Mouse (Mus musculus) kidney, postnatal 10 days (tissue): Measurements from ENCODE around the gene Pxk.
"Not testable (repeated sequence)": the region's sequence is repeated elsewhere in the genome, so short reads cannot be mapped to it uniquely, and the experiment has no call there.

Experiments
- DNase-seq: peaks from one replicate; pipeline ENCODE4 v3.0.0; 2021; ENCODE audit warnings: mixed read lengths

Pxk gene

GRCm38 (mm10) chr14:8108047-8108446 lies 10.0 kb downstream of the Pxk start:
- peak; percentile 21 for DNase-seq

DNA sequence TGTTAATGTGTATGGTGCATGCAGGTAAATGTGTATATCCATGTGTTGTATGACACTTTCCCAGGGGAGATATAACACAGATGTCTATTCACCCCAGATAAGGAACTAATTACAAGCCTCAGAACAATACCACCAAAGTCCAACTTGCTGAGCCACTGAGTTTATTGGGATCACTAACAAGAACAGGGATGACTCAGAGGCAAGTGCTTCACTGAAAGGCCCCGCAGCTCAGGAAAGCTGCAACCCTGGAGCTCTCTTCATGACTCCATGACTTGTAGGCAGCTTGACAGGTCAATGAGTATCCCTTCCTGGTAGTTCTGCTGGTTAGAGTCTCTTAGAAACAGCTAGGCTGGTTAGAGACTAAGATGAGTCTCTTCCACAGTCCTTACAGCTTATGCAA lies 11.0 kb downstream of the Pxk start:
- DNase-seq = no peak

GRCm38 (mm10) chr14:8111545-8111944 lies 13.5 kb downstream of the Pxk start:
- no peak for DNase-seq

GRCm38 (mm10) chr14:8112036-8112435 lies 14.0 kb downstream of the Pxk start:
- no peak for DNase-seq

DNA sequence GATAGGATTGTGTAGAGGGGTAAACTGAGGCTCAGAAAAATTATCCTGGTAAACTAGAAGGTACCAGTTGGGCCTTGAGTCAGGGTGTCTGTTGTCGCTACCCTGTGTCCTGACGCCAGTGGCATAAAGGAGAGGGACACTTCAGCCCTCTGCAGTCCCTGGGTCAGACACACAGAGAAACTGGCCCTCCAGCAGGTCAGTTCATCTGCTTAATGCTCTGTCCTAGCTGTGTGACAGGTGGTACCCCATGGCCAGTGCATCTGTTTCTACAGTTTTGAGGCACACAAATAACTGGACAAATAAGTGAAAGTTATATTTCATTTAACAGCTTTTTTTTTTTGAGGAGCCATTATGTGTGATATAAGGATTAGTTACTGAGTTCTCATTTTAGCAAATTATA lies 15.6 kb downstream of the Pxk start:
- DNase-seq = no peak

DNA sequence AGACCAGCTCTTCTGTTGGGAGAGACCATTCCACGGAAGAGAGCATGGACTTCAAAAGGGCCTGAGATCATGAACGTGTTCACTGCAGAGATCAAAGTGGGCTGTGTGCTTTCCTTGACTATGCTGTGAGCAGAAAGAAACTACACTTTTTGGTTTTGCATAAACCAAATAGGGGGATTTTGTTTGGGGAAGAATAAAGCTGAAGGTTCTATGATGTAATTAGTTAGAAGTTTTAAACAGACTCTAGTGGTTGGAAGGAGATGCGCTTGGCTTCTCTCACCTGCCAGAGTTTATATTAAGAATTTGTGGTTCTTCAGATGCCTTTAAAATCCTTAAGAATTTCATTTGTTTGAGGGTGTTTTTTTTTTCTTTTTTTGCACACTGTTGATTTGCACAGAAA lies 16.3 kb downstream of the Pxk start:
- no peak for DNase-seq

DNA sequence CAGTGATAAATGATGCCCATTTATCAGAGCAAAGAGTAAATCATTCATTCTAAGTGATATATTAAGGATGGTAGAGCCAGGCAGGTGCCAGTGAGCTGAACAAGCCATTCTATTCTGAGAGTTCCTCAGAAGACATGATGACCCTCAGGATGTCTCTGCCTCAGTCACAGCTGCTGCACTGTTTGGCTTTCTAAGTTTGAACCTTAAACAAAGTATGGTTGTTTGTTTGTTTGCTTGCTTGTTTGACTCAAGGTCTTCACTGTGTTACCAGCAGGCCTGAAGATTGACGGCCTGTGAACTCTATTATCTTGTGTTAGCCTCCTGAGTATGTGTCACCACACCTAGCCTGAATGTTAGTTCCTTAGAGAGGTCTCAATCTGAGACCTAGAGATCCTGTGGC lies 16.7 kb downstream of the Pxk start:
- DNase-seq = no peak

DNA sequence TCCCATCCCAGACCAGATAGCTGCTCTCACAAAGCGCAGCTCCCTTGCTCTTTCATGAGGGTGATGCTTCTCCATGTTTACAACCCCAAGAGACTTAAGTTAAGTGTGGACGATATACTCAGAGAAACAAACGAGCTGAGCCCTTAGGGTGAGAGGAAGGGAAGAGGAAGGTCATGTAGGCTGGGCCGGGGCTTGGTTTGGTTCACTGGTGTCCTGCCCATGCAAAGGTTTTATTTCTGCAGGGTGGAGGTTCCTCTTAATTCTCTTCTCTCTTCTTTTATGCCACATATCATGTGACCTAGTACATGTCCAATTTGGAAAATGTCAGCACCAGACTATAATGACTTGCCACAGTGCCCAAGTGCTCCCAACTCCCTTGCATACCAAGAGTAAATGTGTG lies 17.8 kb downstream of the Pxk start:
- no peak for DNase-seq

- DNase-seq = no peak
Measured at GRCm38 (mm10) chr14:8117371-8117770, 19.4 kb downstream of the Pxk start.

DNA sequence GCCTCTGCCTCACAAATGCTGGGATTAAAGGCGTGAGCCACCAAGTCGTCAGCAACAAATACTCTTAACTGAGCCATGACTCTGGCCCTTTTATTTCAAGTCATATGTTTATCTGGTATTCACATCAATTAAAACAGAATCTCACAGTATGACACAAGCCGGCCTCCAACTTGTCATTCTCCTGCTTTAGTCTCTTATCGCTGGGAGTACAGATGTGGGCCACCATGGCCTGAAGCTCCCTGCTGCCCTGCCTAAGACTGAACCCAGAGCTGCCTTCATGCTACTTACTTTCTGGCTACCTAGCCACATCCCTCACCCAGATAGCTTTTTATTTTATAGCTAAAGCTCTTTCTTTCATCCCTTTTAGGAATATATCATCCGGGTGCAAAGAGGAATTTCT lies 21.4 kb downstream of the Pxk start:
- no peak for DNase-seq

GRCm38 (mm10) chr14:8119904-8120303 lies 21.9 kb downstream of the Pxk start:
- DNase-seq = no peak

DNA sequence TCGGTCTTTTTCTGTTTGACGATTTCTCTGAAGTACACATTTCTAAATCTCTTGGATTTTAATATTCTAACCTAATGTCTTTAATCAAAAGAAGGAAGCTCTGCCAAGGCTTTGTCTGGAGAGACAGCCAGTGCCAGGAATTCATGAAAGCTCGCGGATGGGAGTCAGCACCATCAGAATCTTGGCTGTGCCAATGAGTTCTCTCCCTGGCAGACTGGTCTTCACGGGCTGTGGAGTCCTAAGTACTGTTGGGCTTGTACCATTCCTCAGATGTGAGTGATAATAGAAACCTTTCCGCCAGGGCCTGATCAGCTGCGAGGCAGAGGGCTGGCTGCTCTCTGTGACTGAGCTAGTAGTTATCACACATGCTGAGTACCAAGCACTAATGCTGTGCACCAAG lies 25.1 kb downstream of the Pxk start:
- no peak for DNase-seq

GRCm38 (mm10) chr14:8123611-8124010 lies 25.6 kb downstream of the Pxk start:
- not testable (repeated sequence) for DNase-seq

DNA sequence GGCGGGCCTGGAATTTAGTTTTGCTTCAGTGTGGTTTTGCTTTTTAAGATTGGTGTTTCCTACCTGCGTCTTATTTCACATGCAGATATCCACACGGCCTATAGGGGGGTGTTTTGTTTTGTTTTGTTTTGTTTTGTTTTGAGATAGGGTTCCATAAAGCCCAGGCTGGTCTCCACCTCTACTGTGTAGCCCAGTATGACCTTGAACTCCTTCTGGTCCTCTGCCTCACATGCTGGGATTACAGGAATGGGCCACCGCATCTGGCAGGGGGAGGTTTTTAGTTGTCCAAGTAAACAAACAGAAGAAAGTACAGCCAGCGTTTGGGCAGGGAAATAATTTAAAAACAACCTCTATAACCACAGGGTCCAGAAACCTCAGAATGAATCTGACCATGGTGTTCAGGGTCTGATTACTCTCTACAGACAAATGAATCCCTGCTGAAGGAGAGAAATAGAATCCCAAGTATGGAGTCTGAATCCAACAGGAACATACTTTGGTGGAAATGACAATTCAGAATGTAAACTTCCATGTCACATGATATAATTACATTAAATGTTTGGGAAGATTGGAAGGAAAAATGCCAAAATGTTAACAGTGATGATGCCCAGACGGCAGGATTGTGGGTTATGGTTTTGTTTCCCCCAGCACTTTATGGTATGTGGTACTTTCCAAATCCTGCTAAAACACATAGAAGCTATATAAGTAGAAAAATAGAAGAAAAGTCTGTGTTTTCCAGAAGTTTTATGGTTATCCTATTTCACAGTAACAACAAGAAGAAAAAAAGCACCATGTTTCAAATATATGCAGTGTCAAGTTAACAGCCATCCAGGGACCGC lies 26.3 kb downstream of the Pxk start:
- no peak for DNase-seq

DNA sequence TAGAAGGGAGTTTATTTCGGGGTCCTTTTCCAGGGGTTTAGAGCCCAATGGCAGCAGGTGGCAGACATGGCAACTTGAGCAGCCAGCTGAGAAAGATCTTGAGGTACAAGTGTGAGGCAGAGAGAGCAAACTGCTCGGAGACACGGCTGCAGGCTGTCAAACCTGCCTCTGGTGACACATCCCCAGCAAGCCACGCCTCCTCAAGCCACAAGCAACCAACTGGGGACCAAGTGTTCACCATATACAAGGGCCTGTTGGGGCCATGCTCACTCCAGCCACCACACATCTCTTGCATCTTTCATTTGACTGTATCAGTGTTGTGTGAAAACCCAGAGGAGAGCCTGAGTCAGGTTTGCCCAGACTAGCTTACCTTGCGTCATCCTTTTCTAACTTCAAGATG lies 30.0 kb downstream of the Pxk start:
- no peak for DNase-seq

DNA sequence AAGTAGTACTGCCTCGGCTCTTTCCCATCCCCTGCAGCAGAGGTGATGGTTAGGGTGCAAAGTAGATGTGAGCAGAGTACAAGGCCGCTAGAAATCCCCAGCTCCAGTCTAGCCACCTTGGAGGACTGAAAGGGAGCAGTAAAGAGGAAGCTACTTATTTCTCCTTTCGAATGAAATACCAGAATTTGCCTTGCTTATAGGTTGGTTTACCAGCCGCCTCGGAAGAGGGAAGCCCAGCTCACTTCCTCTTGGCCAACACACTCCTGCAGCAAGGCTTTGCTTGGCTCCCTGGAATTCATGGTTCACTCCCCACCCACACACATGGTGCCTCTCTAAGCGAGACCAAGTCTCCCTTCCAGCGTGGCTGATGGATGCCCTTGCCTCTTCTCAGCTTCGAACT lies 34.8 kb downstream of the Pxk start:
- no peak for DNase-seq

- no peak for DNase-seq
Measured at GRCm38 (mm10) chr14:8134234-8134633, 36.2 kb downstream of the Pxk start.

- no peak for DNase-seq
Measured at GRCm38 (mm10) chr14:8135130-8135529, 37.1 kb downstream of the Pxk start.

GRCm38 (mm10) chr14:8139724-8140710 lies 42.0 kb downstream of the Pxk start:
- DNase-seq = no peak

DNA sequence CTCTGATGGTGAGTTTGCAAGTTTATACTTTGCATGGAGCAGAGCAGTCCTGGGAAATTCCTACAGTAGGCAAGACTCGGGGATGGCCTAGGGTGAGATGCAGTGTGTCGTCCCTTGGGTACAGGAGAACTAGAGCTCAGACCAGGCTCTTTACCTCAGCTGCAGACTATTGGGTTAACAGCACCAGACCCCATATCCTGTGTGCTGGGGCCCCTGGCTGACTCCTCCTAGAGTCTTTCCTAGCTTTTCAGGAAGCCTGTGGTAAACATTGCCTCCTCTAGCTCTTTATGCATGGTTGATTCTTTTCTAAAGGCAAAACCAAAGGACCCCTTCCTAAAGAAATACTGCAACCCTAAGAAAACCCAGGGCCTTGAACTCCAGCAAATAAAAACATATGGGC lies 43.1 kb downstream of the Pxk start:
- no peak for DNase-seq

DNA sequence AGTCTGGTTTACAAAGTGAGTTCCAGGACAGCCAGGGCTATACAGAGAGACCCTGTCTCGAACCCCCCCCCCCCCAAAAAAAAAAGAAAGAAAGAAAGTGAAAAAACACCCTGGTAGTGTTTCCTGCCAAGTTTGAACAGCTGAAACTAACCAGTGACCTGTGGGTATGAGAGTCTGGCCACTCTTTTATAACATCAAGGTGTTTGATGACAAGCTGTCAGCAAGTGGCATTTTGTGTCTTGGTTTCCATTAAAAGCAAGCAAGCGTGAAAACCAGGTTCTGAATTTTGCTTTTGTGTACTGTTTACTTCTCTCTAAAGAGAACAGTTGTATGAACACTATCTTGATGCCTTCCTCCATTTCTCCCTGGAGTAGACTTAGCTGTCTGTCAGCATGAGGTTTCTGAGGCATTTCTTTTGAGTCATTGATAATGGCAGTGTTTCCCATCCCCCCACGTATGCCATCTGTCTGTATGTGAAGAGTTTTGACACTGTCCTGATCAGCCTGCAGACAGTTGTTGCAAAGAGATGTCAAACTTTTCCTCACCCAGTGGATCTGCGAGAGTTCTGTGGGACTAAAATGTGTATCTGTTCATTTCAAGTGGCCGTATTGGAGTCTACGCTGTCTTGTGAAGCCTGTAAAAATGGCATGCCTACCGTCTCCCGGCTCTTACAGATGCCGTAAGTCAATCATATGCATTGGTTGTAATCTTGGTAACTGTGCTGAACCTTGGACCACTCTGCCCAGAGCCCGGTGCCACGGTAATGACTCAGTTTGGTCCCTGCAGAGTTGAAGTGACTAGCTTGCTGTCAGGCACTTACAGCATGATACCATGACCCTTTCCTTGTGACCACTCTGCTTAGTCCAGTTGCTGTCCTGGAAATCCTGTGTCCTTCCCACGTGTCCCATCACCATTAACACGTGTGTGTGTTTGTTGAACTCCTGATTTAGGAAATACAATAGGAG lies 47.9 kb downstream of the Pxk start:
- DNase-seq = no peak

- DNase-seq = no peak
Measured at GRCm38 (mm10) chr14:8146611-8147223, 48.7 kb downstream of the Pxk start.
